Mouse (Mus musculus) forebrain, embryonic 10.5 days (tissue): ENCODE measurements around the gene H2-Q1. TPM values are rescaled to one million over a fixed set of nuclear protein-coding genes. Genes with fewer than 3 reads are reported as not detected.

Experiments
- DNase-seq: peaks from one replicate; pipeline ENCODE4 v3.0.0-alpha.2; 2017; ENCODE audit warnings: low spot score; ENCODE audit errors: extremely low spot score
- H3K27ac ChIP-seq: fragments of 300-500 bp; sonication (generic); 2 replicates; pipeline ENCODE4 v1.5.1; 2016; ENCODE audit warnings: mild to moderate bottlenecking
- H3K27me3 ChIP-seq: fragments of 300-500 bp; sonication (generic); 2 replicates; pipeline ENCODE4 v1.6.1; 2016; ENCODE audit warnings: mild to moderate bottlenecking; ENCODE audit not compliant: poor library complexity, severe bottlenecking
- H3K36me3 ChIP-seq: fragments of 300-500 bp; sonication (generic); replicated peaks from 2 replicates; pipeline ENCODE4 v1.6.1; 2016; ENCODE audit warnings: mild to moderate bottlenecking, moderate library complexity
- H3K4me1 ChIP-seq: fragments of 300-500 bp; sonication (generic); 2 replicates; pipeline ENCODE4 v1.6.1; 2016
- H3K4me3 ChIP-seq: fragments of 300-500 bp; sonication (generic); 2 replicates; pipeline ENCODE4 v1.5.1; 2016; ENCODE audit warnings: mild to moderate bottlenecking, moderate library complexity
- H3K9me3 ChIP-seq: fragments of 300-500 bp; sonication (generic); 2 replicates; pipeline ENCODE4 v1.6.1; 2016; ENCODE audit warnings: mild to moderate bottlenecking, moderate library complexity
- WGBS: fragments of 180-500 bp; shearing (Covaris S2); methylation state at CpG from one replicate; pipeline ENCODE4 v1.1.7; 2016; 5-methylcytosine and 5-hydroxymethylcytosine counted together
- polyA plus RNA-seq: library from polyadenylated mRNA; unstranded; fragments of >200 nt; fragmentation: Nextera tagmentation; extraction: Ambion mirVana; gene quantifications from 2 replicates; pipeline ENCODE4 v1.2.1, GENCODE M21; 2016

H2-Q1 gene
- polyA plus RNA-seq, 1 experiment from 2014 or later, result not detected

DNA sequence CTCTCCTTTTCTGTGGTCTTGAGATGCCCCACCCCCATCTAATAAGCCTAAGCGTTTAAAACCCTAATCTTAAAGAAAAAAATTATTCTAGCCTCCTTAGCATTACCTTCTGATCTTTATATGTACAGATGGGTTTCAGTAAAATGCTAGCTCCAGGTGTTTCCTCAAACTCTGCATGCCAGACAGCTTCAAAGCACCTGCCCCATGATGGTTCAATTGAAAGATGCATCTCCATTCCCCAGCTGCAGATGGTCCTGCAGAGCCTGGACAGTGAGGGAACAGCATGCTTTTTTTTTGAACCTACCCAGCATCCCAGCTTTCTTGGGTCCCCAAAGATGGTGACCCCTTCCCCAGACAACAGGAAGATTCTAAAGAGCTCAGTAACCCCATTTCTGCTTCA, 36.9 kb downstream of the H2-Q1 start:
- H3K36me3 ChIP-seq, result no peaks in the 10 kb centered on the region
- 48% methylated on average over 1 of the region's 1 CpGs for WGBS
- no peak for DNase-seq
- no peak overlapping the region for H3K27ac ChIP-seq
- no peak overlapping the region for H3K4me3 ChIP-seq
- H3K27me3 ChIP-seq, result peaks cover 33% of the 10 kb centered on the region
- peaks cover 12% of the 10 kb centered on the region for H3K4me1 ChIP-seq
- H3K9me3 ChIP-seq, result no peaks in the 10 kb centered on the region

DNA sequence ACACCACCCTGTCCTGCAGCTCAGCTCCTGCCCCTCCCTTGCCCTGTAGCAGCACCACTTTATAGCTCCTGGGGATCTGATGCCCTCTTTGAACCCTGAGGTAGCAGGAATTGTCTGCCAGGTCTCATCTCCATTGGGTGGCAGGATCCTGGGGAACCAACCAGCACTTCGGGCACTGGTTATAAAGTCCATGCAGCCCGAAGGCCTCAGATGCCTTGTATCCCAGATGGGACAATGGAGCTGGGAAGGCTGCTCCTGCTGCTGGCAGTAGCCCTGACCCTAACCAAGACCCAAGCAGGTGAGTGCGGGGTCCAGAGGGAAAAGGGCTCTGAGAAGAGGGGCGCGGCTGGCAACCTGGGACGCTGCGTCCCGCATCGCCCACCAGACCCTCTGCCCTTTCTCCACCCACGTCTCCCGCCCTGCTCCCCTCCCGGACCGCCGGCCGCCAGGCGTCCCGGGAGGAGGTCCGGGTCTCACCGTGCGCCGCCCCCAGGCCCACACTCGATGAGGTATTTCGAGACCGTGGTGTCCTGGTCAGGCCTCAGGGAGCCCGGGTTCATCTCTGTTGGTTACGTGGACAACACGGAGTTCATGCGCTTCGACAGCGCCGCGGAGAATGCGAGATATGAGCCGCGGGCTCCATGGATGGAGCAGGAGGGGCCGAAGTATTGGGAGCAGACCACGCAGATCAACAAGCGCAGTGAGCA, 38.7 kb downstream of the H2-Q1 start:
- Histone ChIP-seq H3K4me1 (peaks cover 12% of the 10 kb centered on the region), H3K4me3 (peak overlapping the region; percentile 51), H3K27me3 (peaks cover 33% of the 10 kb centered on the region), H3K9me3 (peaks cover 11% of the 10 kb centered on the region), H3K27ac (no peak overlapping the region), H3K36me3 (no peaks in the 10 kb centered on the region)
- peak; percentile 18 for DNase-seq
- WGBS, result 7% methylated on average over 30 of the region's 38 CpGs

DNA sequence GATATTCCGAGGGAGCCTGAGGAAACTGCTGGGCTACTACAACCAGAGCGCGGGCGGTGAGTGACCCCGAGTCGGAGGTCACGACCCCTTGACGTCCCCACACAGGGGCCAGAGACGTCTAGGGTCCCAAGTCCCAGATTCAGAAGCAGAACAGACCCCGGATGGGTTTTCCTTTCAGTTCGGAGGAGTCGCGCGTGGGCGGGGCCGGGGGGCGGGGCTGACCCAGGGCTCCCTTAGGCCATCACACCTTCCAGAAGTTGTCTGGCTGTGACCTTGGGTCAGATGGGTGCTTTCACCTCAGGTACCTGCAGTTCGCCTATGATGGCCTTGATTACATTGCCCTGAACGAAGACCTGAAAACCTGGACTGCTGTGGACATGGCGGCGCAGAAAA, 39.3 kb downstream of the H2-Q1 start:
- Histone ChIP-seq H3K4me3 (peak overlapping the region; percentile 51), H3K4me1 (peaks cover 12% of the 10 kb centered on the region), H3K27ac (no peak overlapping the region), H3K27me3 (peaks cover 33% of the 10 kb centered on the region), H3K36me3 (no peaks in the 10 kb centered on the region), H3K9me3 (peaks cover 13% of the 10 kb centered on the region)
- no peak for DNase-seq
- WGBS, result 19% methylated on average over 21 of the region's 21 CpGs

Other genes starting within 250 kb of the H2-Q1 start
- gene Ly6g6e, start 243.5 kb upstream of the H2-Q1 start, polyA plus RNA-seq, result 1.00 TPM in 1 of 2 replicates, not detected in the other
- 1.8 and 2.0 TPM in 2 replicates for gene Ly6g6d, start 242.3 kb upstream of the H2-Q1 start, polyA plus RNA-seq
- gene Ly6g6f, start 234.8 kb upstream of the H2-Q1 start, polyA plus RNA-seq, result 0.46 and 0.69 TPM in 2 replicates
- gene Abhd16a, start 231.1 kb upstream of the H2-Q1 start, polyA plus RNA-seq, result 51.8 and 52.7 TPM in 2 replicates
- gene Ly6g5c, start 212.1 kb upstream of the H2-Q1 start, polyA plus RNA-seq, result not detected in 2 replicates
- gene Ly6g5b, start 205.0 kb upstream of the H2-Q1 start, polyA plus RNA-seq, result 1.2 and 1.4 TPM in 2 replicates
- 33.9 and 42.2 TPM in 2 replicates for gene Gpank1, start 198.9 kb upstream of the H2-Q1 start, polyA plus RNA-seq
- gene Csnk2b, start 198.4 kb upstream of the H2-Q1 start, polyA plus RNA-seq, result 290 and 303 TPM in 2 replicates
- 7.8 and 10.6 TPM in 2 replicates for gene D17H6S53E, start 194.0 kb upstream of the H2-Q1 start, polyA plus RNA-seq
- 0.74 and 0.97 TPM in 2 replicates for gene Apom, start 188.4 kb upstream of the H2-Q1 start, polyA plus RNA-seq
- gene Bag6, start 185.2 kb upstream of the H2-Q1 start, polyA plus RNA-seq, result 65.9 and 69.0 TPM in 2 replicates
- 195 and 200 TPM in 2 replicates for gene Prrc2a, start 155.5 kb upstream of the H2-Q1 start, polyA plus RNA-seq
- 3.3 and 3.9 TPM in 2 replicates for gene Aif1, start 144.3 kb upstream of the H2-Q1 start, polyA plus RNA-seq
- gene Lst1, start 132.0 kb upstream of the H2-Q1 start, polyA plus RNA-seq, result 3.3 and 4.7 TPM in 2 replicates
- gene Ltb, start 126.0 kb upstream of the H2-Q1 start, polyA plus RNA-seq, result 0.16 and 0.32 TPM in 2 replicates
- 0.10 TPM in 1 of 2 replicates, not detected in the other for gene Tnf, start 118.4 kb upstream of the H2-Q1 start, polyA plus RNA-seq
- not detected in 2 replicates for gene Lta, start 115.1 kb upstream of the H2-Q1 start, polyA plus RNA-seq
- gene Gm16181, start 99.6 kb upstream of the H2-Q1 start, polyA plus RNA-seq, result 0.53 TPM in 1 of 2 replicates, not detected in the other
- 7.0 and 7.7 TPM in 2 replicates for gene Atp6v1g2, start 86.7 kb upstream of the H2-Q1 start, polyA plus RNA-seq
- gene Nfkbil1, start 84.6 kb upstream of the H2-Q1 start, polyA plus RNA-seq, result 10.0 and 11.5 TPM in 2 replicates
- gene Ddx39b, start 78.7 kb upstream of the H2-Q1 start, polyA plus RNA-seq, result 757 and 759 TPM in 2 replicates
- 57.8 and 58.6 TPM in 2 replicates for gene H2-D1, start 57.7 kb upstream of the H2-Q1 start, polyA plus RNA-seq
- 0.26 and 0.35 TPM in 2 replicates for gene H2-Q2, start 21.8 kb downstream of the H2-Q1 start, polyA plus RNA-seq
- gene H2-Q4, start 59.2 kb downstream of the H2-Q1 start, polyA plus RNA-seq, result 3.0 and 3.1 TPM in 2 replicates
- 2.1 and 2.5 TPM in 2 replicates for gene H2-Q6, start 104.4 kb downstream of the H2-Q1 start, polyA plus RNA-seq
- gene H2-Q7, start 118.8 kb downstream of the H2-Q1 start, polyA plus RNA-seq, result 18.5 and 19.8 TPM in 2 replicates
- 0.36 and 0.37 TPM in 2 replicates for gene H2-Q10, start 149.7 kb downstream of the H2-Q1 start, polyA plus RNA-seq
- 0.12 TPM in 1 of 2 replicates, not detected in the other for gene Pou5f1, start 185.6 kb downstream of the H2-Q1 start, polyA plus RNA-seq
- gene Tcf19, start 196.4 kb downstream of the H2-Q1 start, polyA plus RNA-seq, result 52.2 and 57.1 TPM in 2 replicates
- gene Cchcr1, start 196.7 kb downstream of the H2-Q1 start, polyA plus RNA-seq, result 21.6 and 26.1 TPM in 2 replicates
- 2.2 and 2.6 TPM in 2 replicates for gene Psors1c2, start 212.8 kb downstream of the H2-Q1 start, polyA plus RNA-seq
- gene Cdsn, start 231.7 kb downstream of the H2-Q1 start, polyA plus RNA-seq, result not detected in 2 replicates
- not detected in 2 replicates for gene 2300002M23Rik, start 247.0 kb downstream of the H2-Q1 start, polyA plus RNA-seq